Mouse (Mus musculus) midbrain, embryonic 10.5 days (tissue): Measurements from ENCODE around the gene Dus4l. TPM values are rescaled to one million over a fixed set of nuclear protein-coding genes. Genes with fewer than 3 reads are reported as not detected.
A peak's percentile ranks its signal among the peaks of the same experiment; 100 is the strongest.
"Not testable (repeated sequence)": the region's sequence is repeated elsewhere in the genome, so short reads cannot be mapped to it uniquely, and the experiment has no call there.

ENCODE experiments used
- DNase-seq: peaks from one replicate; pipeline ENCODE4 v3.0.0-alpha.2; 2017; ENCODE audit warnings: low spot score
- H3K27ac ChIP-seq: fragments of 300-500 bp; sonication (generic); replicated peaks from 2 replicates; pipeline ENCODE4 v1.5.1; 2016; ENCODE audit warnings: mild to moderate bottlenecking
- H3K27me3 ChIP-seq: fragments of 300-500 bp; sonication (generic); 2 replicates; pipeline ENCODE4 v1.6.1; 2016; ENCODE audit warnings: low read depth, mild to moderate bottlenecking; ENCODE audit not compliant: poor library complexity, severe bottlenecking
- H3K36me3 ChIP-seq: fragments of 300-500 bp; sonication (generic); 2 replicates; pipeline ENCODE4 v1.6.1; 2016; ENCODE audit warnings: mild to moderate bottlenecking, moderate library complexity
- H3K4me1 ChIP-seq: fragments of 300-500 bp; sonication (generic); 2 replicates; pipeline ENCODE4 v1.6.1; 2016
- H3K4me3 ChIP-seq: fragments of 300-500 bp; sonication (generic); 2 replicates; pipeline ENCODE4 v1.5.1; 2016; ENCODE audit warnings: mild to moderate bottlenecking, moderate library complexity
- H3K9me3 ChIP-seq: fragments of 300-500 bp; sonication (generic); replicated peaks from 2 replicates; pipeline ENCODE4 v1.6.1; 2016; ENCODE audit warnings: mild to moderate bottlenecking
- WGBS: fragments of 180-500 bp; shearing (Covaris S2); methylation state at CpG from one replicate; pipeline ENCODE4 v1.1.7; 2016; 5-methylcytosine and 5-hydroxymethylcytosine counted together
- polyA plus RNA-seq: library from polyadenylated mRNA; unstranded; fragments of >200 nt; fragmentation: Nextera tagmentation; extraction: Ambion mirVana; gene quantifications from 2 replicates; pipeline ENCODE4 v1.2.1, GENCODE M21; 2016

Gene Dus4l
- polyA plus RNA-seq, 1 experiment from 2014 or later: 10.6 TPM

GRCm38 (mm10) chr12:31634343-31635239 lies 20.0 kb downstream of the Dus4l start, which contains the start of gene Bcap29:
Bcap29 (minus strand) TSS chr12:31634658.
- H3K27ac ChIP-seq: peak within 1 kb of the TSS; percentile 92
- no peaks in the 10 kb centered on the region for H3K9me3 ChIP-seq

DNA sequence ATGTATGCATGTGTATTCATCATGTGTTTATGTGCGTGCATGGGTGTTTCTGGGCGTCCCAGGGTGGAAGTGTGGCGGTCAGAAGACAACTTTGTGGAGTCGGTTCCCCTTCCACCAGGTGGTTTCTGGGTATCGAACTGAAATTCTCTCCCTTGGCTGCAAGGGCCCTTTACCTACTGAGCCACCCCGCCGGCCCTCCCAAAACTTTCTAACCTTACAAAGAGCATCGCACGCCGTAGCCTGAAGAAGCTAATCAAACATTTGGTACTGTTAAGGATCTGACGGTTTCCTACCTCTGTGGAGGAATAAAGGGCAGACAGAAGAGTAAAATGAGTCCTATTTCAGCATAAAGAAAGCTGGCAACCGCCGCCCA lies 20.7 kb downstream of the Dus4l start:
- peaks cover 17% of the 10 kb centered on the region for H3K4me1 ChIP-seq
- DNase-seq: no peak
- peak overlapping the region; percentile 92 for H3K27ac ChIP-seq
- 15% methylated on average over 13 of the region's 13 CpGs for WGBS
- H3K27me3 ChIP-seq: no peaks in the 10 kb centered on the region
- peak overlapping the region; percentile 61 for H3K4me3 ChIP-seq
- H3K36me3 ChIP-seq: no peaks in the 10 kb centered on the region
- no peaks in the 10 kb centered on the region for H3K9me3 ChIP-seq

More at GRCm38 (mm10) chr12:31634343-31635239, 20.0 kb downstream of the Dus4l start, which contains the start of gene Bcap29:
- no peaks in the 10 kb centered on the region for H3K27me3 ChIP-seq
- peak; percentile 74 for DNase-seq
- 2% methylated on average over 73 of the region's 73 CpGs for WGBS
- H3K4me3 ChIP-seq: peak within 1 kb of the TSS; percentile 61
- peaks cover 17% of the 10 kb centered on the region for H3K4me1 ChIP-seq
- H3K36me3 ChIP-seq: no peaks in the 10 kb centered on the region

DNA sequence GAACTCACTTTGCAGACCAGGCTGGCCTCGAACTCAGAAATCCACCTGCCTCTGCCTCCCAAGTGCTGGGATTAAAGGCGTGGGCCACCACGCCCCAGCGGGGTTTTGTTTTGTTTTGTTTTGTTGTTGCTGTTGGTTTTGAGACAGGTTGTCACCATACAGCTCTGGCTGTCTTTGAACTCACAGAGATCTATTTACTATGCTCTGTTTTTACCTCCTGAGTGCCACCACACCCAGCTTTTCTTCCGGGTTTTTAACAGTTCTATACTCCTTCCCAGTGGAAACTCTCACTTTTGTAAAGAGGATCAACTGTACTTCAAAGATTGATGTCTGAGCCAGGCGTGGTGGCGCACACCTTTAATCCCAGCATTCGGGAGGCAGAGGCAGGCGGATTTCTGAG lies 26.2 kb downstream of the Dus4l start:
- H3K4me1 ChIP-seq, H3K4me3 ChIP-seq, H3K36me3 ChIP-seq, H3K9me3 ChIP-seq, H3K27me3 ChIP-seq, DNase-seq, H3K27ac ChIP-seq: not testable (repeated sequence)
- WGBS: 96% methylated on average over 9 of the region's 9 CpGs

DNA sequence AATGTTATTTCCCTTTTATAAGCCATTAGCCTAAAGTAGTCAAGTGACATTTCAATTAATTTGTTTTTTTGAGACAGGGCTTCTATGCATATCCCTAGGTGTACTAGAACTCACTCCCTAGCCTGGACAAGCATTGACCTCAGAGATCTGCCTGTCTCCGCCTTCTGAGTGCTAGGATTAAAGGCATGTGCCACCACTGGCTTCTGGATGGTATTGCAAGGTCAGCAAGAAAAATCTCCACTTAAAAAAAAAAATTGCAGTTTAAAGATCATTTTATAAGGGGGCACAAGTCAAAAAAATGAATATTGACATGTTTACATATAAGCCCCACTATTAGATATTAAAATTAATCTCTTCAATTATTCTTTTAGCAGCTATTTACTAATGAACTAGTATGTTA lies 29.6 kb downstream of the Dus4l start:
- no peak for DNase-seq
- WGBS: 98% methylated on average over 1 of the region's 1 CpGs
- no peaks in the 10 kb centered on the region; the same call in 1 of the 2 replicates for H3K36me3 ChIP-seq
- no peaks in the 10 kb centered on the region for H3K27me3 ChIP-seq
- no peaks in the 10 kb centered on the region for H3K9me3 ChIP-seq
- H3K4me3 ChIP-seq: no peak overlapping the region
- H3K4me1 ChIP-seq: no peaks in the 10 kb centered on the region
- no peak overlapping the region for H3K27ac ChIP-seq

DNA sequence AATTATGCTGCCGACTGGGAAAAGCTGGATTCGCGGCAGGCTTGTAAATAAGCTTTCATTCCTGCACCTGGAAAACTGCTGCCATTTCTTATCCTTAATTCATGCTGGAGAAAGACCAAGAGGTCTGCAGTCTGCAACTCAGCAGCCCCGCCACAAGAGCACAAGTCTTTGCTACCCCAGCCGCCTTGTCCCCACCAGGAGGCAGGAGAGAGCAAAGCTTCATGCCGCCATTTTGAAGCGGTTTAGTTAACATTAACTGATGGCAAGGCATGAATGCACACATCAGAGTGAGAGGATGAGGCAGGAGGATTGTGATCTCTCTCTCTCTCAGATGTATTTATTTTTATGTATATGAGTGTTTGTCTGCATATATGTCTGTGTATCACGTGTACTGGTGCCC lies 34.5 kb downstream of the Dus4l start:
- no peak for DNase-seq
- 89% methylated on average over 8 of the region's 8 CpGs for WGBS
- no peak overlapping the region for H3K4me3 ChIP-seq

GRCm38 (mm10) chr12:31613353-31613752 lies 41.3 kb downstream of the Dus4l start:
- no peaks in the 10 kb centered on the region for H3K9me3 ChIP-seq
- no peaks in the 10 kb centered on the region for H3K27me3 ChIP-seq
- H3K4me3 ChIP-seq: no peak overlapping the region
- 57% methylated on average over 4 of the region's 4 CpGs for WGBS
- H3K36me3 ChIP-seq: peaks cover 6% of the 10 kb centered on the region
- DNase-seq: no peak
- H3K27ac ChIP-seq: no peak overlapping the region
- H3K4me1 ChIP-seq: peaks cover under 1% of the 10 kb centered on the region

More for the DNA sequence above, 34.5 kb downstream of the Dus4l start:
- no peaks in the 10 kb centered on the region for H3K27me3 ChIP-seq
- H3K4me1 ChIP-seq: no peaks in the 10 kb centered on the region
- H3K36me3 ChIP-seq: peaks cover 6% of the 10 kb centered on the region
- H3K9me3 ChIP-seq: no peaks in the 10 kb centered on the region
- no peak overlapping the region for H3K27ac ChIP-seq

- Histone ChIP-seq H3K27ac (no peak overlapping the region), H3K4me1 (peaks cover 7% of the 10 kb centered on the region), H3K9me3 (no peaks in the 10 kb centered on the region), H3K36me3 (no peaks in the 10 kb centered on the region), H3K4me3 (no peak overlapping the region), H3K27me3 (no peaks in the 10 kb centered on the region)
- no peak for DNase-seq
- WGBS: 16% methylated on average over 3 of the region's 3 CpGs
Measured at GRCm38 (mm10) chr12:31608138-31608537, 46.5 kb downstream of the Dus4l start.

GRCm38 (mm10) chr12:31604894-31605293 lies 49.7 kb downstream of the Dus4l start:
- Histone ChIP-seq H3K4me3 (no peak overlapping the region), H3K36me3 (no peaks in the 10 kb centered on the region), H3K4me1 (peaks cover 7% of the 10 kb centered on the region), H3K27me3 (no peaks in the 10 kb centered on the region), H3K9me3 (no peaks in the 10 kb centered on the region), H3K27ac (no peak overlapping the region)
- no peak for DNase-seq
- 87% methylated on average over 3 of the region's 3 CpGs for WGBS

- H3K27me3 ChIP-seq: no peaks in the 10 kb centered on the region
- no peak overlapping the region for H3K27ac ChIP-seq
- no peaks in the 10 kb centered on the region for H3K36me3 ChIP-seq
- no peak overlapping the region for H3K4me3 ChIP-seq
- DNase-seq: no peak
- H3K4me1 ChIP-seq: peaks cover 7% of the 10 kb centered on the region
- 74% methylated on average over 6 of the region's 6 CpGs for WGBS
- H3K9me3 ChIP-seq: no peaks in the 10 kb centered on the region
Measured at GRCm38 (mm10) chr12:31603586-31603985, 51.0 kb downstream of the Dus4l start.

DNA sequence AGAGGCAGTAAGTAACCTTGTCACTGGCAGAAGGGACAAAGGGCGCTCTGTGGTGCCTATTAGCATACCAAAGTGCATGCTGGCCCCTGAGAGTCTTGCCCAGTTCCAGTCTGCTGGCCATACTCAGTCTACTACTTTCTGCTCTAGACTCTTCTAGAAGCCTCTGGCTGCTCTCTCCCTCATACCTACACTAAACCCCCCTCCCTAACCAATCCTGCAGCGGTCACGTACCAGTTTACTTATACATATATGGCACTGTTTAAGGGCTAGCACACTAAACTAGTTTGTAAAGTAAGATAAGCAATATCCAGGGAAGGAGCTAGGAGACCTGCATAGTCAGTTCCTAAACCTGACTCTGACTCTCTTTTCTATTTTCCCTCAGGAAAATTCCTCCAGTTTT lies 60.3 kb downstream of the Dus4l start:
- 66% methylated on average over 3 of the region's 3 CpGs for WGBS
- no peaks in the 10 kb centered on the region for H3K36me3 ChIP-seq
- no peak overlapping the region for H3K4me3 ChIP-seq
- H3K27ac ChIP-seq: no peak overlapping the region
- DNase-seq: no peak
- H3K9me3 ChIP-seq: no peaks in the 10 kb centered on the region
- no peaks in the 10 kb centered on the region for H3K27me3 ChIP-seq
- H3K4me1 ChIP-seq: peaks cover 3% of the 10 kb centered on the region; the same call in 1 of the 2 replicates

- Histone ChIP-seq H3K9me3 (no peaks in the 10 kb centered on the region), H3K4me3 (no peak overlapping the region), H3K27me3 (no peaks in the 10 kb centered on the region), H3K36me3 (no peaks in the 10 kb centered on the region), H3K27ac (no peak overlapping the region), H3K4me1 (peaks cover 3% of the 10 kb centered on the region; the same call in 1 of the 2 replicates)
- WGBS: 46% methylated on average over 3 of the region's 3 CpGs
- no peak for DNase-seq
Measured at GRCm38 (mm10) chr12:31592011-31592410, 62.6 kb downstream of the Dus4l start.
